Mouse (Mus musculus) forebrain, postnatal 0 days (tissue): ENCODE data around the gene Kif1c. TPM values are rescaled to one million over a fixed set of nuclear protein-coding genes. Genes with fewer than 3 reads are reported as not detected.
"Not testable (repeated sequence)": the region's sequence is repeated elsewhere in the genome, so short reads cannot be mapped to it uniquely, and the experiment has no call there.

Source experiments
- ATAC-seq: fragments of 200-750 bp; cut with Nextera tagmentation; 2 replicates; pipeline ENCODE4 v1.8.0; 2017; ENCODE audit warnings: mild to moderate bottlenecking, moderate library complexity
- DNase-seq: peaks from one replicate; pipeline ENCODE4 v3.0.0-alpha.2; 2015
- H3K27ac ChIP-seq: fragments of 300-500 bp; sonication (generic); 2 replicates; pipeline ENCODE4 v1.5.1; 2014; ENCODE audit warnings: low read depth, mild to moderate bottlenecking, antibody characterized with exemption, low read length, moderate library complexity, mixed read lengths
- H3K27me3 ChIP-seq: fragments of 300-500 bp; sonication (generic); 2 replicates; pipeline ENCODE4 v1.6.1; 2014; ENCODE audit warnings: mild to moderate bottlenecking, low read length, mixed read lengths; ENCODE audit not compliant: insufficient read depth
- H3K36me3 ChIP-seq: fragments of 300-500 bp; sonication (generic); 2 replicates; pipeline ENCODE4 v1.6.1; 2014; ENCODE audit warnings: mild to moderate bottlenecking, moderate library complexity; ENCODE audit not compliant: insufficient read depth
- H3K4me1 ChIP-seq: fragments of 300-500 bp; sonication (generic); 2 replicates; pipeline ENCODE4 v1.6.1; 2014; ENCODE audit warnings: antibody characterized with exemption; ENCODE audit not compliant: insufficient read depth
- H3K4me2 ChIP-seq: fragments of 300-500 bp; sonication (generic); 2 replicates; pipeline ENCODE4 v1.6.1; 2014; ENCODE audit warnings: low read depth, mild to moderate bottlenecking, moderate library complexity
- H3K4me3 ChIP-seq: fragments of 300-500 bp; sonication (generic); 2 replicates; pipeline ENCODE4 v1.5.1; 2014; ENCODE audit warnings: low read depth, low read length, mixed read lengths
- H3K9ac ChIP-seq: fragments of 300-500 bp; sonication (generic); 2 replicates; pipeline ENCODE4 v1.6.1; 2014; ENCODE audit warnings: mild to moderate bottlenecking
- H3K9me3 ChIP-seq: fragments of 300-500 bp; sonication (generic); 2 replicates; pipeline ENCODE4 v1.6.1; 2016; ENCODE audit warnings: low read length
- CTCF ChIP-seq: sonication (generic); IDR thresholded peaks from 2 replicates; pipeline ENCODE4 v1.5.1; 2016; ENCODE audit warnings: antibody characterized with exemption, control low read depth, low read depth
- WGBS: fragments of 180-500 bp; shearing (Covaris S2); extraction: QIAGEN DNeasy Blood & Tissue Kit; methylation state at CpG from one replicate; pipeline ENCODE4 v1.1.7; 2014; 5-methylcytosine and 5-hydroxymethylcytosine counted together
- microRNA-seq, 2 experiments: library from miRNA; unstranded; fragments of <30 nt; microRNA quantifications; one replicate each; pipeline ENCODE4; 2016
- polyA plus RNA-seq: library from polyadenylated mRNA; unstranded; fragments of >200 nt; fragmentation: Nextera tagmentation; extraction: Ambion mirVana; gene quantifications from 2 replicates; pipeline ENCODE4 v1.2.1, GENCODE M21; 2015
- total RNA-seq: library from RNA; depleted of rRNA; stranded (reverse); fragments of >200 nt; gene quantifications from 2 replicates; pipeline ENCODE4 v1.2.3, GENCODE M21; 2014; rRNA removed

Gene Kif1c
- total and polyA plus RNA-seq, 2 experiments from 2014 or later, result 1.2 to 25.9 TPM

DNA sequence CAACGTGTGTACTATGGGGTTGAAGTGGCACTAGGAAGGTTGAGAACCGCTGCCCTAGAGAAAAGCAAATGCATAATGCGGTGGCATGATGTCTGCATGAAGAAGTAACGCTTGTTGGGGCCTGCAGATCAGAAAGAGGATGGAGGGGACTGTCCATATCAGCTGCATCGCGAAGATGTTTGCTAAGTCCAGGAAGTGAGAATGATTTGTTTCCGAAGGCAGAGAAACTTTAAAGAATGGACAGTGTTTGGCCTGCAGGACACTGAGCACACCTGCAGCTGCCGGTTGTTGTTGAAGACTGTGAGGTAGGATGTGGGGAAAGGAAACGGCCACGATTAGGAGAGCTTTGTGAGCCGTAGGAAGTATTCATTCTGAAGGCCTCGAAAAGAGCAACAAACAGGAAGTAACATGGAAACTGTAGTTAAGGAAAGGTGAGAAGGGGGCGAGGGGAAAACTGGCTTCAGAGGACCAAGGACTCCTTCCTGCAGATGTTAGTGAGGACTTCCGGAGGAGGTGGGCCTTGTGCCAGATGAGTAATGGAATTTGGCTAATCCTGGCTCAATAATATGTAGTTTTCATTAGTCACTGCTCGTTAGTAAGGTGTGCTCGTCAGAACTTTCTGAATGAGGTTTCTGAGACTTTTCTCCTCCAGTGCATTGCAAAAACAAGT lies 65.6 kb downstream of the Kif1c start:
- Histone ChIP-seq H3K27ac (no peak overlapping the region), H3K27me3 (no peaks in the 10 kb centered on the region), H3K4me3 (no peak overlapping the region), H3K9ac (no peak overlapping the region), H3K36me3 (peaks cover 4% of the 10 kb centered on the region; the same call in 1 of the 2 replicates), H3K4me1 (peaks cover 8% of the 10 kb centered on the region; the same call in 1 of the 2 replicates), H3K4me2 (no peak overlapping the region), H3K9me3 (no peaks in the 10 kb centered on the region)
- ATAC-seq (no peak), DNase-seq (no peak)
- TF ChIP-seq CTCF, result no peak
- 75% methylated on average over 16 of the region's 16 CpGs for WGBS

DNA sequence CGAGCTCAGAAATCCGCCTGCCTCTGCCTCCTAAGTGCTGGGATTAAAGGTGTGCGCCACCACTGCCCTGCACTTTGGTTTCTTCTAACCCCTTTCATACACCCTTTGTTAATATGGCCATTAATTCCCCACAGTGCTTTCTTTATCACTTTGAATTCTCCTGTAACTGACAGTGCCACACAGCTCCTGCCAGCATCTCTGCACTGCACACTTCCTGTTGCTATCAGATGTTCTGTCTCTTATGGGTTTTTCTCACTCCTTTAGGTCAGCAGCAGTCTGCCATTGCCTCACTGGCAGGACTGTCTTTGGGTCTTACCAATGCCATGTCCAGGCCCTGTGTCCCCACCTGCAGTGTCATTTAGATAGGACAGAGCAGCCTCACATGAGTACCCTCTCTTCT lies 70.5 kb downstream of the Kif1c start:
- Histone ChIP-seq H3K9me3 (no peaks in the 10 kb centered on the region), H3K4me3 (no peak overlapping the region), H3K27me3 (no peaks in the 10 kb centered on the region), H3K36me3 (peaks cover 27% of the 10 kb centered on the region), H3K9ac (no peak overlapping the region), H3K27ac (no peak overlapping the region), H3K4me1 (no peaks in the 10 kb centered on the region), H3K4me2 (no peak overlapping the region)
- TF ChIP-seq CTCF, result no peak
- WGBS, result 93% methylated on average over 3 of the region's 3 CpGs
- no peak for ATAC-seq
- no peak for DNase-seq

DNA sequence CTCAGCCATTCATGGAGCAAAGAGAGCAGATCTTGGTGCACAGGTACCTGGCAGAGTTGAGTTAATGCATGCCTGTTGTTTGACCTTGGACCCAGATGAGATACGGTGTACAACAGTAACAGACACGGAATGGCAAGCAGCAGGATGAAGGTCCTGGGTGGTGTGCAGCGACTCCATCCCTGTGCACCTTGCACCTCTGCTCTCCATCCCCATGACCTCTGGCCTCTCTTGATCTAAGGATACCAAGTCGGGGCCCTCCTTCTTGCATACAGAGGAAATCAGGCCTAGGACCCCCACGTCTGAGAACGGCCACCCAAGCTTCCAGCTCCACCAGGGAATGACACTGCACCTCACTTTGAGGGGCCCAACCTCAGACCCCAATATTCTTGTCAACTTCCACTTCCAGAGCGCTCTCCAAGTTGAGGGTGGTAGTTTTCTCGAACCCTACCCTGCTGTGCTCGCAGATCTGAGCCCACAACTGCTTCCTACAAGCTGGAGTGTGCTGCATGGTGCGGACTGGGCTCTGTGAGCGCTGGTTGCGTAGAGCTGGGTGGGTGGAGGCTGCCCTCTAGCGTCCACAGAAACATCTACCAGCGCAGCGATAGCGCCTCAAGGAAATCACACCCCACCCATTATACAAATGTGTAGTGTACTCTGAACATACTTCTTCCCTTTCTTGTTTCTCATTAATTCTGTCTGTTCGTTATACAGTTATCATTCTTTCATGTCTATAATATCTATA lies 76.7 kb downstream of the Kif1c start:
- Histone ChIP-seq H3K27me3 (no peaks in the 10 kb centered on the region), H3K9ac (no peak overlapping the region), H3K4me2 (no peak overlapping the region), H3K9me3 (no peaks in the 10 kb centered on the region), H3K27ac (no peak overlapping the region), H3K36me3 (peaks cover 12% of the 10 kb centered on the region), H3K4me1 (no peaks in the 10 kb centered on the region), H3K4me3 (no peak overlapping the region)
- ATAC-seq (peak; percentile 93), DNase-seq (peak; percentile 83)
- TF ChIP-seq CTCF, result peak; percentile 91
- WGBS, result 29% methylated on average over 17 of the region's 17 CpGs

DNA sequence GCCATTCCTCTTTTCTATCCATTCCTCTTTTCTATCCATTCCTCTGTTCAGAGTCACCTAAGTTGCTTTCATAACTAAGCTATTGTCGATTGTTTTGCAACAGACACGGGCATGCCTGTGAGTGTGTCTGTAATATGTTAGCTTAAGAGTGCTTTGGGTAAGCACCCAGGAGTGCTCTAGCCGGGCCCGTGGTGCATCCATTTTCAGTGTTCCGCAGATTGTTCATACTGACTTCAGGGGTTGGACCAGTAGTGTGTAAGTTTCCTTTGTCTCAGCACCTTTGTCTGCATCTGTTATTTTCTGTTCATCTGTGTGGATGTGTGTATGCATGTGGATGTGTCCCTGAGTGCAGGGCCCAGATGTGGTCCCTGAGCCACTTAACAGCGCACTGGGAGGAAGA lies 77.3 kb downstream of the Kif1c start:
- H3K4me3 ChIP-seq, result no peak overlapping the region
- no peak overlapping the region for H3K4me2 ChIP-seq
- H3K36me3 ChIP-seq, result peaks cover 6% of the 10 kb centered on the region
- H3K27ac ChIP-seq, result no peak overlapping the region
- DNase-seq (no peak), ATAC-seq (no peak)
- H3K27me3 ChIP-seq, result no peaks in the 10 kb centered on the region
- 71% methylated on average over 6 of the region's 6 CpGs for WGBS
- no peaks in the 10 kb centered on the region for H3K9me3 ChIP-seq
- no peak overlapping the region for H3K9ac ChIP-seq
- H3K4me1 ChIP-seq, result no peaks in the 10 kb centered on the region
- no peak for TF ChIP-seq CTCF

DNA sequence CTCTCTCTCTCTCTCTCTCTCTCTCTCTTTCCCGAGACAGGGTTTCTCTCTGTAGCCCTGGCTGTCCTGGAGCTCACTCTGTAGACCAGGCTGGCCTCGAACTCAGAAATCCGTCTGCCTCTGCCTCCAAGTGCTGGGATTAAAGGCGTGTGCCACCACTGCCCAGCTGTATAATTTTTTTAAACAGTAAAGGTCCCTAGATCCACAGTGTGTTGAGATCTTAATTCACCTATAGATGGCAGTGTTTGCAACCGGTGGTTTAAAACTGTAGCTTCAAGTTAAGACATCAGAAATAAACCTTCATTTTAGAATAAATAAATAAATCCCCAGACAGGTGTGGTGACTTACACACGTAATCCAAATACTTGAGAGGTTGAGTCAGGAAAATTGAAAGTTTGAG lies 77.7 kb downstream of the Kif1c start:
- H3K4me1 ChIP-seq, H3K4me2 ChIP-seq, H3K4me3 ChIP-seq, H3K27ac ChIP-seq, H3K36me3 ChIP-seq, H3K27me3 ChIP-seq, H3K9me3 ChIP-seq, H3K9ac ChIP-seq: not testable (repeated sequence)
- peak; percentile 67 for TF ChIP-seq CTCF
- ATAC-seq (peak; percentile 36; the same call in 1 of the 2 replicates), DNase-seq (peak; percentile 58)
- WGBS, result 27% methylated on average over 6 of the region's 6 CpGs

Small RNA genes within 50 kb of the gene (microRNA-seq; reads per million reads assigned to microRNA genes)
- gene Gm22760 (0 reads per million in 2 experiments), gene Mir6925 (0 to 0.24 reads per million in 2 experiments)

Other genes with a start within 250 kb of the Kif1c start
- 21.2 and 41.3 TPM in 2 replicates for gene Med11, start 248.6 kb upstream of the Kif1c start, total RNA-seq
- gene Med11, start 248.6 kb upstream of the Kif1c start, polyA plus RNA-seq, result 35.3 and 35.6 TPM in 2 replicates
- gene Zmynd15, start 241.1 kb upstream of the Kif1c start, total RNA-seq, result 0.54 and 1.1 TPM in 2 replicates
- gene Zmynd15, start 241.1 kb upstream of the Kif1c start, polyA plus RNA-seq, result 0.24 and 0.84 TPM in 2 replicates
- gene Cxcl16, start 240.6 kb upstream of the Kif1c start, total RNA-seq, result 2.2 and 2.3 TPM in 2 replicates
- 2.0 and 2.4 TPM in 2 replicates for gene Cxcl16, start 240.6 kb upstream of the Kif1c start, polyA plus RNA-seq
- 2.8 and 6.3 TPM in 2 replicates for gene Tm4sf5, start 195.3 kb upstream of the Kif1c start, total RNA-seq
- gene Tm4sf5, start 195.3 kb upstream of the Kif1c start, polyA plus RNA-seq, result 7.5 and 11.6 TPM in 2 replicates
- gene Vmo1, start 185.9 kb upstream of the Kif1c start, total RNA-seq, result not detected in 2 replicates
- gene Vmo1, start 185.9 kb upstream of the Kif1c start, polyA plus RNA-seq, result 0.24 TPM in 1 of 2 replicates, not detected in the other
- gene Gltpd2, start 181.4 kb upstream of the Kif1c start, total RNA-seq, result not detected in 2 replicates
- 0.18 and 0.25 TPM in 2 replicates for gene Gltpd2, start 181.4 kb upstream of the Kif1c start, polyA plus RNA-seq
- 428 and 451 TPM in 2 replicates for gene Psmb6, start 175.2 kb upstream of the Kif1c start, total RNA-seq
- 820 and 1,026 TPM in 2 replicates for gene Psmb6, start 175.2 kb upstream of the Kif1c start, polyA plus RNA-seq
- gene Gm40193, start 167.6 kb upstream of the Kif1c start, total RNA-seq, result not detected in 2 replicates
- gene Gm40193, start 167.6 kb upstream of the Kif1c start, polyA plus RNA-seq, result not detected in 2 replicates
- 33.7 and 40.5 TPM in 2 replicates for gene Pld2, start 160.5 kb upstream of the Kif1c start, total RNA-seq
- gene Pld2, start 160.5 kb upstream of the Kif1c start, polyA plus RNA-seq, result 8.4 and 11.6 TPM in 2 replicates
- 63.5 and 81.2 TPM in 2 replicates for gene Mink1, start 137.7 kb upstream of the Kif1c start, total RNA-seq
- 9.5 and 15.0 TPM in 2 replicates for gene Mink1, start 137.7 kb upstream of the Kif1c start, polyA plus RNA-seq
- gene 4930544D05Rik, start 84.7 kb upstream of the Kif1c start, total RNA-seq, result 0.31 and 0.48 TPM in 2 replicates
- gene 4930544D05Rik, start 84.7 kb upstream of the Kif1c start, polyA plus RNA-seq, result not detected in 2 replicates
- gene Chrne, start 81.3 kb upstream of the Kif1c start, total RNA-seq, result 0.92 TPM in 1 of 2 replicates, not detected in the other
- gene Chrne, start 81.3 kb upstream of the Kif1c start, polyA plus RNA-seq, result 0.58 and 1.0 TPM in 2 replicates
- 0.10 TPM in 1 of 2 replicates, not detected in the other for gene Gp1ba, start 61.4 kb upstream of the Kif1c start, total RNA-seq
- 0.08 and 0.18 TPM in 2 replicates for gene Gp1ba, start 61.4 kb upstream of the Kif1c start, polyA plus RNA-seq
- 63.2 and 76.4 TPM in 2 replicates for gene Rnf167, start 53.3 kb upstream of the Kif1c start, total RNA-seq
- gene Rnf167, start 53.3 kb upstream of the Kif1c start, polyA plus RNA-seq, result 102 and 109 TPM in 2 replicates
- 133 and 134 TPM in 2 replicates for gene Slc25a11, start 53.1 kb upstream of the Kif1c start, total RNA-seq
- 151 and 160 TPM in 2 replicates for gene Slc25a11, start 53.1 kb upstream of the Kif1c start, polyA plus RNA-seq
- 386 and 408 TPM in 2 replicates for gene Pfn1, start 45.9 kb upstream of the Kif1c start, total RNA-seq
- 687 and 843 TPM in 2 replicates for gene Pfn1, start 45.9 kb upstream of the Kif1c start, polyA plus RNA-seq
- 7.4 and 14.6 TPM in 2 replicates for gene Eno3, start 43.3 kb upstream of the Kif1c start, total RNA-seq
- 4.3 and 5.5 TPM in 2 replicates for gene Eno3, start 43.3 kb upstream of the Kif1c start, polyA plus RNA-seq
- gene Spag7, start 31.1 kb upstream of the Kif1c start, total RNA-seq, result 49.2 and 57.1 TPM in 2 replicates
- 56.6 and 116 TPM in 2 replicates for gene Spag7, start 31.1 kb upstream of the Kif1c start, polyA plus RNA-seq
- gene Camta2, start 12.4 kb upstream of the Kif1c start, total RNA-seq, result 12.8 and 17.3 TPM in 2 replicates
- 11.1 and 17.7 TPM in 2 replicates for gene Camta2, start 12.4 kb upstream of the Kif1c start, polyA plus RNA-seq
- 0.62 and 0.69 TPM in 2 replicates for gene Inca1, start 393 bp upstream of the Kif1c start, total RNA-seq
- gene Inca1, start 393 bp upstream of the Kif1c start, polyA plus RNA-seq, result 1.5 and 2.1 TPM in 2 replicates
- gene Zfp3, start 63.7 kb downstream of the Kif1c start, total RNA-seq, result 13.4 and 14.8 TPM in 2 replicates
- gene Zfp3, start 63.7 kb downstream of the Kif1c start, polyA plus RNA-seq, result 13.5 and 15.1 TPM in 2 replicates
- gene Scimp, start 112.0 kb downstream of the Kif1c start, total RNA-seq, result not detected in 2 replicates
- gene Scimp, start 112.0 kb downstream of the Kif1c start, polyA plus RNA-seq, result 0.15 TPM in 1 of 2 replicates, not detected in the other
- gene Rabep1, start 144.2 kb downstream of the Kif1c start, total RNA-seq, result 107 and 109 TPM in 2 replicates
- 81.5 and 103 TPM in 2 replicates for gene Rabep1, start 144.2 kb downstream of the Kif1c start, polyA plus RNA-seq